Mouse (Mus musculus): Measurements from ENCODE around the gene Wipi2.
A peak's percentile ranks its signal among the peaks of the same experiment; 100 is the strongest.

The Wipi2 gene

DNA sequence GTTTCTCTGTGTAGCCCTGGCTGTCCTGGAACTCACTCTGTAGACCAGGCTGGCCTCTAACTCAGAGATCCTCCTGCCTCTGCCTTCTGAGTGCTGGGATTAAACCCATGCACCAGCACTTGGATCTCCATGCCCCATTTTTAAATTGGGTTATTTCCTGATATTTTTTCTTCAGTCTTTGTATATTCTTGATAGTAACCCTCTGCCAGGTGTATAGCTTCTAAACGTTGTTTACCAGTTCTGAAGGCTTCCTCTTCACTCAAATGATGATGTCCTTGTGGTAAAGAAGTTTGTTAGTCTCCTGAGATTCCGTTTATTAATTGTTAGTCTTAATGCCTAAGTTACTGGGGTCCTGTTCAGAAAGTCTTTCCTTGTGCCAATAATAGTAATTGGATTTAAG, at the start of gene Wipi2:
Gene Wipi2 (plus strand): TSS at position 301 of the 400 bp plus-strand sequence.
- DNase-seq = no peak

DNA sequence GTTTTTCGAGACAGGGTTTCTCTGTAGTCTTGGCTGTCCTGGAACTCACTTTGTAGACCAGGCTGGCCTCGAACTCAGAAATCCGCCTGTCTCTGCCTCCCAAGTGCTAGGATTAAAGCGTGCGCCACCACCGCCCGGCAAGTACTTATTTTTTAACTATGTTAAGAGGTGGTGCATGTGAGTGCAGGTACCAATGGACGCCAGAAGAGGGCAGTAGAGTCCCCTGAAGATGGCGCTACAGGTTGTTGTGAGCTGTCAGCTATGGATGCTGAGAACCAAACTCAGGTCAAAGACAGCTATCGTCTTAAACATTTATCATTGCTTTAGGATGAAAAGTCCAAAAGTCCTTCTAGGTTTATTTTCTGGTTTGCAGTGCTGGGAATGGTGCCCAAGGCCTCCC, 49.3 kb upstream of the Wipi2 start:
- no peak for DNase-seq

DNA sequence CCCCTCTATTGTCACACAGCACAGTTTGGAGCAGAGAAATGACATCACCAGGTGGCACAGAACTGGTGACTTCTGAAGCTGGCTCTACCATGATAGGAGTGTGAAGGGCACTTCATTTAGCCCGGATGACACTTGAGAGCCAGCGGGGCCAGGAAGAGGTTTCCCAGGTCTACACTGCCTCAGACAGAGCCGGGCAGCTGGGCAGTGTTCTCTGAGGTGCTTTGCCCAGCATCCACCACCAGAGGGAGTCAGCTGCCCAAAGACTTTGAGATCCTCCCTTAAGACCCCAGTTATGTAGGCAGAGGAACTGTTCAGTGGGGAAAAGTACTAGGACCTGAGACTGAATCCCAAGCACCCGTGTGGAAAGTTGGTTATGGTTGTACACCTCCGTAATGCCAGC, 46.0 kb upstream of the Wipi2 start:
- DNase-seq = peak; percentile 77 to 80

DNA sequence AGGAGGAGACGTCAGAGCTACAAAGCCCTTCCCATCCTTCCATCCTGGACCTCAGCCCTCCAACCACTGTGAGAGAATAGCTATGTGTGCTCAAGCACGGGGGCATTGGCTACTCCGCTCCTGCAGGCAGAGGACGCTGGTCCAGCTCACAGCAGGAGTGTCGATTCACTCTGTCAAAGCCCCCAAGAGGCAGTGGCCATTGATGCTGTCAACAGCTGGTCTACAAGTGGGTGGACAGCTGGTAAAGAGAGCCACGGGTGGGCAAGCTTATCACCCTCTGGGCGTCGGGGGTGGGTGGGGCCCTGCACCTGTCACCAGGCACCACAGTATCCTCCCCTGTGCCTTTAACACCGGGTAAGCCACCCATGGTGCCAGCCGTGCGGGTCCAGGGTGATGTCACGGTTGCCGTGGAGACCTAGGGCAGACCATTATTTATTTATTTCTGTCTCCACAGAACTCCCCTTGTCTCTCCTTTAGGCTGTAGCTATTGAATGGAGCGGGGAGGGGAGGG, 43.8 kb upstream of the Wipi2 start:
- DNase-seq = peak; percentile 9 to 34

DNA sequence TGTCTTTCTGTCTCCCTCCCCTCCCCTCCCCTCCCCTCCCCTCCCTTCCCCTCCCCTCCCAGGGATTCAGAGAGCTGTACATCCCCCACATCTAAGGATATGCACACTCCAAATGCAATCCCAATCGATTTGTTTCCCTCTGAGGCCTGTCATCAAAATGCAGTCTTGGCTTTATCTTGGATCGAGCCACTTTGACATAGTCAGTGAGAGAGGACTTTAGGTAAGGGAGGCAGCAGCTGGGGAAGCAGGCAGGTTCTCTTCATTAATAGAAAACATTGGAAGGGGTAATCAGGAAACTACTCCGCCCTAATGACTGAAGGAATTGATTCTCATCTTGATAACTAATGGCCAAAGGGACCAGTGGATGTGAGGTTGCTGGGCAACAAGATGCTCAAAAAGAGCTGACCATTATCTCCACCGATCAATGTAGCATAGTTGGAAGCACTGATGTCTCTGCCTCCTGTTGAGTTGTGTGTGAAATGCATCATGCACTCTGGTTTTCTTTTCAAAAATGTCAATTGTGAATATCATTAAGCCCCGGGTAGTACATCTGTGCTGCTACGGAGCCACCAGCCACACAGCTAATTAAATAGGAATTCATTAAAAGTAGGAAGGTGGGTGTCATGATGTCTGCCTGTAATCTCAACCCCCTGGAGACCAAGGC, 36.4 kb upstream of the Wipi2 start:
- no peak for DNase-seq

DNA sequence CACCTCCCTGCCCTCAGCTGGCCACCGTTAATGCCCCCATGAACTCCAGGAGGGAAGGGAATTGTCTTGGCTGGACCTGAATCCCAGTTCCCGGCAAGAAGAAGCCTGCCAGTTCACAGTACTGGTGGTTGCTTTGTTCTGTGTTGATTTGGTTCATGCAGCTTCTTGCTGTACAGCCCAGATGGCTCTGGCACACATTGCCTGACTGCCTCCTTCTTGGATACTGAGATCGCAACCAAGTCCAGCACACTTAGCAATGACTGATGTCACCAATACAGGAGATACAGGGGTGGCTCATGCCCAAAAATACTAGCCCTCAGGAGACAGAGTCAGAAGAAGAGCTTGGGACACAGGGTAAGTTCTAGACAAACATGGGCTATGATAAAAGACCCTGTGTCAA, 31.8 kb upstream of the Wipi2 start:
- no peak for DNase-seq

DNA sequence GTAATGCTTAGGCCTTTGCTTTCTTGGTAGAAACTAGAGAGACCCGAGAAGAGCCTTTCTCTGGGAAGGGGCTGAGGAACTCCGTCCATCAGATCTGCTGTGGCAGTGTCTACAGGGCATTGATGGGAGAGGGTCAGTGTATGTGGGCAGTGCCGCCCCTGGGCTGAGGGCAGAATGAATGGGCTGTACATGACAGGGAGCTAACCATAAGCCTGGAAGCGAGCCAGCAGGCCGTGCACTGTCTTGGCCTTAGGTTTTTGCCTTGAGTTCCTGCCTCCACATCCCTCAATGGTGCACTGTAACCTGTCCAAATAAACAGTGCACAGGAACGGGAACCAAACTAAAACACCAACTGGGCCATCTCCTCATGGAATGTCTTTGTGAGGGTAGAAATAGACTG, 30.8 kb upstream of the Wipi2 start:
- no peak for DNase-seq

DNA sequence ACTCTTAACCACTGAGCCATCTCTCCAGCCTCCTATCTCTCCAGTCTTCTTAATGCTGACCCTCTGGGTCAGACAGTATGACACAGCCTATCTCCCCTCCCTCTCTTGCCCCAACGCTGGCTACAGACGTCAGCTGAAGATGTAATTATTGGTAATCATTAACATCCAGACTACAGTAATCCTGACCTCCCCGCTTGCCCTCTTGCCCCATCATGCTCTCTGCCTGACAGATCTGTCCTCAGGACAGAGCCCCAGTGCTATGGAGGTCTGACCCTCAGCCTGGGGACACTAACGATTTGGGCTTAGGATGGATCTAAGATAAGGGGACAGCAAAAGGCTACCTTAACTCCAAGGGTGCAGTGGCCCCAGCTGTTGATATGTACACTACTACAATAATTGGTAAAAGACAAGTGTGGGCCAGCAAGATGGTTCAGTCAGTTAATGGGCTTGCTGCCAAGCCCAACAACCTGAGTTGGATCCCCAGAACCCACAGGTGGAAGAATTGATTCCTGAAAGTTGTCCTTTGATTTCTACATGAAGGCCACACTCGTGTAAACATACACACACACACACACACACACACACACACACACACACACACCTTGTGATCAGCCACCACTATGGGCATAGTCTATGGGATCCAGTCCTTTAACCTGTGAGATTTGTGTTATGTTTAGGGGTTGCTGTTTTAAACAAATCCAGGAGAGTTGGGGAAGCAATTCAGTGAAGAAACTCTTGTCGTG, 29.7 kb upstream of the Wipi2 start:
- no peak for DNase-seq

DNA sequence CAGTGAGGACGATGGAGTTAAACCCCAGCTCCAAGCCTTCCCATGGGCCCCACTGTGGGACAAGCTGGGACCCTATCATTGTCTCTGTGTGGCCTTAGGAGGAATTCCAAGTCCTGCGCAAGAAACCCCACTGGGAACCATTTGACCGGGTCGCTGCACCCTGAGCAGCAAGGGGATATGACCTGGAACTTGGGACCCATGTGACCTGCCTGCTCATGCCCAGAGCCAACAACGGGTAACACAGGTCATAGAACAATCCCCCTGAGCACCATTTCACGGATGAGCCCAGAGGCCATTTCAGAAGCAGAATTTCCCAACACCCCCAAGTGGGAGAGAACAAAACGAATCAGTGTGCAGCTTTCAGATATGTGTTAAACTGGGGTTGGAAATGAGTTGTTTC, 23.1 kb upstream of the Wipi2 start:
- no peak for DNase-seq

DNA sequence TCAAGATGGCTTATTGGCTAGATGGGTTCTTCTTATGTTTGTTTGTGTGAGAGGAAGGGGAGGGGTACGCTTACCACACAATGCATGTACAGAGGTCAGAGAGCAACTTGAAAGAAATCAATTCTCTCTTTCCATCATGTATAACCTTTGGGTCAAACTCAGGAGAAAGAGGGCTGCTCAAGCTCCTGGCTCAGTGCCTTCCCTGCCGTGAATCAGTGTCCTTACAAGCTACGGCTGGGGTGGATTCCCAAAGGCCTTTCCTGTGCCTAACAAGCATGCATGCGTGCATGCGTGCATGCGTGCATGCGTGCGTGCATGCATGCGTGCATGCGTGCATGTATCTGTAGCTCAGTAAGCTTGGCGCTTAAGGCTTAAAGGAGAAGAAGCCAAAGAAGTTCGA, 22.2 kb upstream of the Wipi2 start:
- DNase-seq = no peak

DNA sequence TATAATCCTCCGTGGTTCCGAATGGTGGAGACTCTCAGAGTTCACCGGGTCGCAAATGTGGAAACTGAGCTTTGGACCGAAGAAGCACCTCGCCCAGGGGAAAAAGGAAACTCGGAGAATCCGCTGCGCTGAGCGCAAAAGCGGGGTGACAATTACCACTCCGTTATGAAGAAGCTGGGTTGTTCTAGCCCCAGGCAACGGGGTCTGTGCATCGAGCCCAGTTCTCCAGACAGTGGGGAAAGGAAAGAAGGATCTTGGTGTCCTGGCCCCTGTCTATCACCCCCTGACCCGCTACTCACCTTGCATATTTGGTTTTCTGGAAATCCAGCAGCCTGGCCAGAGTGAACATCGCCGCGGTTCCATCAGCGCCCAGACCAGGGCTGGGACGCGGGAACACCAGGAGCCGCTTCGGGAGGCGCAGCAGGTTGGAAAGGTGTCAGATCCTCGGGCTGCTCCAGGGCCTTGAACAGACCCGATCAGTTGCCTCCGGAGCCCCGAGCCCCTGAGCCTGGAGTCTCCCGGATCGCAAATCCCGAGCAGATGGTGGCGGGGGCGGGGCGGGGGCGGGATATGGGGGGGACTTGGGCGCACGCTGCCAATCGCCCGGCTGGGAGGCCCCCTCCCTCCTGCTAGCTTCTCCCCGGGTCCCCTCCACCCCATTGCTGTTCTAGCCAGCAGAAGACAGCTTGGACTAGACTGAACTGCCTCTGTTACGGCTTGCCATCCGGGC, 19.1 kb upstream of the Wipi2 start, which contains the start of gene Mmd2:
Gene Mmd2 (minus strand): TSS at position 542 of the 730 bp plus-strand sequence.
- DNase-seq = peak; percentile 22 to 35

DNA sequence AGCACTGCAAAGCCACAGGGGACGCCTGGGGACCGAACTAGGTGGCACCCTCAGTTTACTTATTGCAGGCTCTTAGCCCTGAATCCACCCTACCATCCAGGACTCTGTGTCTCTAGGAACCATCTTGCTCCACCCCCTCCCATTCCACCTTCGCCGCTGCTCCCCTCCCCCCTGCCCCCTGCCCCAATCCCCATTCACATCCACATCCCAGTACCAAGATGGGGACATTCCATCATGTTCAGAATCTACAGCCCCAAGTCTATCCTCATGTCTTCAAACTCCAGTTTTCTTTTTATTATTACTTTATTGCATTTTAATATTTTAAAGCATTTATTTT, 18.5 kb upstream of the Wipi2 start:
- DNase-seq = no peak

DNA sequence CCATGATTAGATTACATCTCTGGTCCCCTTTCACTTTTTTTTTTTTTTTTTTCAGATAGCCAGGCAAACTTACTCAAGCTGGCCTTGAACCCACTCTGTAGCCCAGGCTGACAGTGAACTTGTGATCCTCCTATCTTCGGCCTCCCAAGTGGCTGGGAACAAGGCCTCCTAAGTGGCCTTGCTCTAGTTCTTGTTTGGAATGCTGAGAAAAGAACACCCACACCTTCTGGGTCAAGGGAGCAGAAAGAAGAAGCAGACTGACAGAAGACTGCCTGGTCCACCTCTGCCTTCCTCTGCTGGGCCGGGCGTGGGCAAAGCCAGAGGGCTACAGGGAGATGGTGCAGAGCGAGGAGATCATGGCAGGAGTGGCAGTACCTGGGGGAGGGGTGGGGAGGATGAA, 17.1 kb upstream of the Wipi2 start:
- DNase-seq = no peak

DNA sequence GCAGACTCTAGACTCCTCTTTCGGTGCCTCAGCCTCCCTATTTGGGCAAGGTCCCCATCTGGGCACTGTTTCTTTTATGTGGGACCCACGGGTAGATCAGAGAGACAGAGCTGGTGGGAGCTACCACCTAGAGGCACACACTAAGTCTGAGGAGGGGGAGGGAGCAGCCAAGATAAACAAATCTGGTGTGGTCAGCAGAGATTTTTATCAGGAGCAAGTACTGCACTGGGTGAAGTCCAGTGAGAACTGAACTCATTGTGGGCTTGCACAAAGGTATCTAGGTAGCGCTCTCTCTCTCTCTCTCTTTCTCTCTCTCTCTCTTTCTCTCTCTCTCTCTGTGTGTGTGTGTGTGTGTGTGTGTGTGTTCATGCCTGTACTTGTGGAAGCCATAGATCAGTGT, 13.0 kb upstream of the Wipi2 start:
- DNase-seq = no peak

DNA sequence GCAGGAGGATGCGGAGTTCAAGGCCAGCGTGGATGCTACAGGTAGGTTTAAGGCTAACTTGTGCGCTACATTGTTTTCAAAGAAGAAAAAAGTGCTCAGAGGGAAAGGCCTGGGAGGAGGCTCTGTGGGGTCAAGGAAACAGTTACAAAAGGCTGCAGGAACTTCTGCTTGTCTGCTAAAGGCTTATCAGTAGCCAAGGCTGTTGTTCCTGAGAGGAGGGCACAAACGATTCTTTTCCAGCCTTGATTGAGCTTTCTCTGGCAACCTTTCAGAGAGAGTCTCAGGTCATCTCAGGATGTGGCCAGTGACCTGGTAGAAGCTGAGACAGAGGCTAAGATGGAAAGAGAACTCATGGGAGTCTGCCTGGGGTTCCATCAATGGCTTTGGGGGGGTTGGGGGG, 11.9 kb upstream of the Wipi2 start:
- DNase-seq = no peak

DNA sequence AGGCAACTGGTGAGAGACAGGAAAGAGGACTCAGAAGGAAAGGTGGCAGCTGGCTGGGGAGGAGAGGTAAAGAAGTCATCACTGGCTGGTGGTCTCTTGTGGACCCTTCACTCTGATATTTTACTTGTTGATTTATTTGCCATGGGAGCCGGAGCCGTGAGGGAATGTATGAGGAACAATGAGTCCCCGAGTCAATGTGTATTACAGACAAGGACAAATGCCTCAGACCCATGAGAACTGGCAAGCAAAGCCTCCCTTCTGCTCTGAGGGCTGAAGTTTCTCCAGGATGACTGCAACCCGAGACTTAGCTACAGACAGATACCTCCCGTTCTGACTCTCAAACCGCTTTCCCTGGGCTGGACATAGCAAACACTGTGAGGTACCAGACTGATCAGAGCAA, 11.2 kb upstream of the Wipi2 start:
- no peak for DNase-seq

DNA sequence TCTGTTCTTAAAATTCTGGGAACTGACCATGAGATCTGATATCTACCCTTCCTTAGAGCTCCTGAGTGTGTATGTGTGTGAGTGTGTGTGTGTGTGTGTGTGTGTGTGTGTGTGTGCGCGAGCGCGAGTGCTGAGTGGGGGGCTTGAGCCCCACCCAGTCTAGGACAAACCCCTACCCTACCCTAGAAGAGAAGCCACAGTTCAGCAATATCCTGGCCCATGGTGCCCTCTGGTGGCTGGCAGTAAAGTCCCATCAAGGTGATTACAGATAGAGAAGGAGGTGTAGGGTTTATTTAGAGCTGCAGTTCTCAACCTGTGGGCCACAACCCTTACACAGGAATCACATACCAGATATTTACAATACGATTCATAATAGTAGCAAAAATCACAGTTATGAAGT, 7.6 kb upstream of the Wipi2 start:
- peak; percentile 73 to 74 for DNase-seq

DNA sequence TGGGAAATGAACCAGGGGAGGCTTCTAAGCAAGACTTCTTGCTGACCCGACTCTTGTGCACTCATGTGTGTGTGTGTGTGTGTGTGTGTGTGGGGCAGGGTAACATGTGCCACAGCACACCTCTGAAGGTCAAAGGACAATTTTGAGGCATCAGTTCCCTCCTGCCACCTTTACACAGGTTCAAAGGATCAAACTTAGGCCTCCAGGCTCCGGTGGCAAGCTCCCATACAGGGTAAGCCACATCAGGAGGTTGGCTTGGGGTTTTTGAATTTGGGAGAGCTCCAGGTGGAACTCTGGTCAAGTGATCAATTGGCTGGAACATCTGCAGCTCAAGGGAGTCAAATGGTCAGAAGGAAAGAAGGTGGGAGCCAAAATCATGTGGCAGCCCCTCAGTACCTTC, 6.1 kb upstream of the Wipi2 start:
- DNase-seq = no peak

DNA sequence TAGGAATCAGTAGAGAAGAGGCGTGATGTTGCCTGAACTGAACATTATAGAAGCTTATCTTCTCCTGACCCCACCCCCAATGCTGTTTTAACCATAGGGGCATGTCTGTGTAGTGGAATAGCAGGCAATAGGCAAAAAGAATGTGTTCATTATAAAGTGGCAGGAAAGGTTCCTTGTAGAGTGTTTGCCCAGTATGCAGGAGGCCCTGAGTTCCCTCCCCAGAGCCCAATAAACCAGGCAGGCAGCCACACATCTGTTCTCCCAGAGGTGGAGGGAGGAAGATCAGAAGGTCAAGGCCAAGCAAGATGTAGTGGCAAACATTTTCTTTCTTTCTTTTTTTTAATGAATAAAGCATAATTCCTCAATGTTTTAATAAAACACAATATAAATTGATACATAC, 5.4 kb upstream of the Wipi2 start:
- no peak for DNase-seq

DNA sequence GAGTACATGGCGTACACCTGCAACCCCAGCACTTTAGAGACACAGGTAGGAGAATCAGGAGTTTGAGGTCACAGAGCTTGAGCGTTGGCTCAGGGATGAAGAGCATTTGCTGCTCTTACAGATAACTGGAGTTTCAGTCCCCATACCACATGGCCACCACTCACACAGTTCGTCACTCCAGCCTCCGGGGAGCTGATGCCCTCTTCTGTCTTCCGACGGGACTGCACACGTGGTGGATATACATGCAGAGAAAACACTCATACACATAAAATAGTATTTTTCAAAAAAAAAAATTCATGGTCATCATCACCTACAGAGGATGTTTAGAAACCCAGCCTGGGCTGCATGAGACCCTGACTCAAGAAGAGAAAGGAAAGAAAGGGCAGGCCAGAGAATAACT, 4.4 kb upstream of the Wipi2 start:
- no peak for DNase-seq

DNA sequence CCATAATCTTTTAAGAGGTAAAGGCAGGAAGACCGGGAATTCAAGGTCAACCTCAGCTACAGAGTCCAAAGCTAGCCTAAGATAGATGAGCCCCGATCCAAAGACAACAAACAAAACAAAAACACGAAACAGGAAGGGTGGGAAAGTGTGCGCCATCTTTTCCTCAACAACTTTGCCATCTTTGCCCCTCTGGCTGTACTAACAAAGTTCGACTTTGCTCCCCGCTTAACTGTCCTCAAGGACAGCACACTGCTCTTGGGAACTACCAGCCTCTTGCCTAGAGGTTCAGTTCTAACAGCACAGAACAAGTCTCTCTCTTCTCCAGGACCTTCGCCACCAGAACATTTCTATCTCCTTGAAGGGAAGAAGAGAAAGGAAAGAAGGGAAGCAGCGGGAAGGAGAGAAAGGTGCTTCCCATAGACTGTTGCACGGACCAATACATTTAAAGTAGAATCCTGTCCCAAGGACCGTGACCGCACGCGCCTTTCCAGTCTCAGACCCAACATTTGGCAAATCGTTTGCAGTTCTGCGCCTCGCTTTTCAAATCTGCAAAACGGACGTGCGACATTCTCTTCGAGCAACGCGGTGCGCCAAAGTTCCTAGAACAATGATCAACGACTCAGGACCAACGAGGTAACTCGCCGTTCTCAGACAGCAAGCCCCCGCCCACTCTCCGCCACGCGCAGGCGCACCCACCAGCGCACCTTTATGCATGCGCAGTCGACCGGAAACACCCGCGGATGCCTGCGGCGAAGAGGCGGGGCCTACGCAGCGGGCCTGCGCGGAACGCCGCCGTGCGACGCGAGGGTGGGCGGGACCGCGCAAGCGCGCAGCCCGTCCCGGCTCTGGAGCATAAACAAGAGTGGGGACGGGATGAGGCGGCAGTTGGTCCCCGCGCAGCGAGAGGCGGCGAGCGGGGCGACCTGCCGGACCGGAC, 1.5 kb downstream of the Wipi2 start:
- DNase-seq = peak; percentile 98 to 99

DNA sequence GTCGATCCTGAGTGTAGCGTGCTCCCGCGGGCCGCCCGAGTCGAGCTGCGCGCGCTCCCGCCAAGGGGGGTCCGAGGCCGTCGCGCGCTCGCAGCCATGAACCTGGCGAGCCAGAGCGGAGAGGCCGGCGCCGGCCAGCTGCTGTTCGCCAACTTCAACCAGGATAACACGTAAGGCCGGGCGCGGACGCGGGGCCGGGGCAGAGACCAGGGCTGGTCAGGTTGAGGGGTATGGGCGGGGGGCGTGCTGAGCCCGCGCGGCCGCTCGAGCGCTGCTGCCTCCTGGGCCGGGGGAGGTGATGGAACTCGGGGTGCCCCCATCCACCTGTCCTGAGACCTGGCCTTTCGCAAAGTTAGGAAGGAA, 2.1 kb downstream of the Wipi2 start:
- no peak for DNase-seq

DNA sequence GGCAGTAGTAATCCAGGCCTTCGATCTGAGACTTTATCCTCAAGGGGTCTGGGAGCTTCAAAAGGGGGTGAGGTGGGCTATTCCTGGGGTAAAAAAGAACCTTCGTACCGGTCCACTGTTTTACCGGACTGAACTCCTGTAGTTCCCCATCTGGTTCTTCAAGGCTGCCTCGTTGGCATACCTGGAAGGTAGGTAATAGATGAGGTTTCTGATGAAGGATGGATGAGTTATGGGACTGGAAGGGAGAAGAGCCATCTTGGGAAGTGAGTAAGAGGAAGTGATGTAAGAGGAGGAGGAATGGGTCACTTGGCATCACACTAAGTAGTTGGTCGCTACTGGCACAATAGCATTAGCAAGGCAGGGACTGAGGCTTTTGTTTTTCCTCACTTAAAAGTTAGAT, 2.7 kb downstream of the Wipi2 start:
- DNase-seq = no peak
